Mouse (Mus musculus) T-helper 2 cell (primary cell): ENCODE measurements at regions not wholly inside any gene's neighbourhood (a gene's known extent, or its start where the extent isn't known, plus 50 kb on each side); places are given as distances from the start of the nearest gene placed in this dataset.

ENCODE experiments used
- in situ Hi-C: fragments of 300-600 bp; cut with MboI, MseI; formaldehyde crosslinking; loops from one replicate; pipeline ENCODE4 v1.15.1; 2025; ENCODE audit warnings: high pct_unique_total_duplicates

DNA sequence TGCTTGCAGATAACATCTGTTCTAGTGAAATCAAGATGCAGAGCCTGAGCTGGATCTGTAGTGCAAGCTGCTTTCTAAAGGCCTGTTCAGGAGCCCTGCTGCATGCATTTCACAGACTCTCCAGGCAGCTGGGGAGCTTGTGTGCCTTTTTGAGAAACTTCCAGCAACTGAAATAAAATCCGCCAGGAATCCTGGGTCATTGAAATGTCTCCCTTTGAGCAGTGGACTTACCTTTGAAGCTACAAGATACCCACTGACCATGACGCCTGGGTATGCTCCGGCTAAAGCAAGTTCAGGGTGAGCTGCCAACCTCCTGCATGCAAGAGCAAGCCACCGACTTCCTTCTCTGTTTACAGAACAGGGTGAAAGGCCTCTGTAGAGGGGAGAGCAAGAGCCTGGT is 278.7 kb downstream of the Cenpw start:
- in situ Hi-C loops = no loop called here

DNA sequence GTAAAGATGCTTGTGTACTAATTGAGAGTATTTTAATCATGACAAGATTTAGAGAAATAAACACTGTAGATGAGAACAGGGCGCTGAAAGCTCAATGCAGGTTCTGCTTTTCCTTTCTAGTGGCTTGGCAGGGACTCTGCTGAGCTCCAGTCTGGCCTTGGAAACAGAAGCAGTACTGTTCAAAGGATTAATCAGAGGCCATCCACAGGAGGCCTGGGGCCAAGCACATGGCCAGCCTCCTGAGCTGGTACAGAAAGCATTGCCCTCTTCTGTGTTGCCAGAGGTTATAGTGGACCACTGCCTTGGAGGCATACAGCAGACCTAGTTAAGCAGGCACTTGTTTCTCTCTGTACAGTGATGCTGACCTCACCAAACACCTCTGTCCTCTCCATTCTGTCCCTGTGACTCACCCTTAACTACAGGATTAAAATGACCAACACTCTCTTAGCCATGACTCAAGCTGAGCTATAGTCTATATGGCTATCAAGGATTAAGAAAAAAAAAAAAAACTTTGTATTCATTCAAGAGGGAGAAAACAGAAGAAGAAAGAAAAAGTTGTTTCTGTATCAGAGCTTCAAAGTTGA is 302.5 kb downstream of the Cenpw start:
- in situ Hi-C loops = no loop called here

DNA sequence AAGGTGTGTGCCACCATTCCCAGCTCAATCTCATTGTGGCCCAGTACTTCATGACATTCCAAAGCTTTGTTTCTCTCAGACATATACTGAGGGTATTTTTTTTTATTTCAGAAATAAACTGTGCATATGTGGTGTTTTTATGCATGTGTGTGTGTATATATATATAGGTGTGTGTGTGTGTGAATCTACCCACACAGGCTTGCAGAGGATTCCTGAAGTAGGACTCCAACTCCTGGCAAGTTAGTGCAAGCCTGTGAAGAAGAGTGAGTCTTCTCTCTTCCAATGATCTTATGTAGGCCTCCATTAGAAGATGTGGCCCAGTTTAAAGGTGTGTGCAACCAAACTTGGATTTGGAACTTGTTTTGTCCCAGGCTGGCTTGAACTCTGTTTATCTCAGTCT is 328.9 kb upstream of the Rspo3 start:
- in situ Hi-C loops = no loop called here

DNA sequence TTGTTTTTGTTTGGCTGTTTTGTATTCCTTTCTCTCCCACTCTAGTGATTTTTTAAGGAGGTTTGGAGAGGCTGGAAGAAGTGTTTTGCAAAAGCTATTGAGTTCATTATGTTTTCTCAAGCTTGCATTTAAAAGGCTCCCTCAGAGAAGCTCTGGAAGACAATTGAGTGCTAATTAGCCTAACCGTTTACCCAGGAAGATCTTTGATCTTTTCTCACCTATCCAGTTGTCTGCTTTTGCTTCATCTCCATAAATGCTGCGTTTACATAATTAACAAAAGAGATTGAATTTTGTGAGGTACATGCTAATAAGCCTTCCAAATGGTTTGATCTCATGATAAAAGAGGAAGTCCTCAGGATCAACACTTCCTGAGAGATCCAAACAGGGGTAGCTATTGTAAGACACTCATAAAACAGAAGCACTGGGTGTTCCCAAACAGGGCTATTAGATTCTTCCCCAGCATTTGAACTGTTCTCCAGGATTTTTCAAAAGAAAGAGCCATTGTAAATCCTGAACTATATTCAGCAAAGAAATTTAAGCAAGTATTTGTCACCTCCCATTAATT is 320.2 kb upstream of the Rspo3 start:
- in situ Hi-C loops = no loop called here

DNA sequence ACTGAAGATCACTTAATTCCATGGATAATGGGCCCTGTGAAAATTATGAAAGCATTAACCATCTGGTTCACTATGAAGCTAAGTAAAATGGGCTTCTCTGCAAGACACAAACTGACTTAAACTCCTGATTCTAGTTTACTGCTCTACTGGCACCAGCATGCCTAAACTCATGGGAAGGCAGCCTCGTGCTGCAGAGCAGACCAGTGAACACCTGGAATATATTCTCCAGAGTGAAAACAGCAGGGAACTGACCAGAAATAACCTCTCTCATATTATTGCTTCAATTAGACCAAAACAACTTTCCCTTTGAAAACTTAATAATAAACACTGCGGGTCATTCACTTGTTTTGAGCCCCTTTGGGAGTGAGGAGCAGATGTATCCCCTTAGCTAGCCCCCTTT is 316.8 kb upstream of the Rspo3 start:
- in situ Hi-C loops = no loop called here

GRCm38 (mm10) chr10:29824939-29825658 is 289.4 kb upstream of the Rspo3 start:
- in situ Hi-C loops = no loop called here

DNA sequence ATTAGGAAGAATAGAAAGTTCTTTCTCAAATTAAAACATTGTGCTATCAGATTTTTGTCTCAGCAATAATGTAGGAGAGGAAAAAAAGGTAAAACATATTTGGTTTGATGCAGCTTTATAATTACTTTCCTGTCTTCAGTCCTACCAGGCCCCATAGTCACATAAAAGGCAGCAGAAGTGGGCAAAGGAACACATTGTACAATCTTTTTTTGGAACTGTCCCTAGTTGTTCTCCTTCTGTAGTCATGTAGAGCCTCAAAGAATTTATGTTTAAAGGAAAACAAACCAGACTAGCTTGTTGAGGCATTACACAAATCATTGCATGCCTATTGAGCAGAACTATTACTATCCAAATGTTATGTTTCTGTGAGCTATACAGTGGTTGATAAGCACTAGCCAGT is 288.7 kb upstream of the Rspo3 start:
- in situ Hi-C loops = no loop called here

DNA sequence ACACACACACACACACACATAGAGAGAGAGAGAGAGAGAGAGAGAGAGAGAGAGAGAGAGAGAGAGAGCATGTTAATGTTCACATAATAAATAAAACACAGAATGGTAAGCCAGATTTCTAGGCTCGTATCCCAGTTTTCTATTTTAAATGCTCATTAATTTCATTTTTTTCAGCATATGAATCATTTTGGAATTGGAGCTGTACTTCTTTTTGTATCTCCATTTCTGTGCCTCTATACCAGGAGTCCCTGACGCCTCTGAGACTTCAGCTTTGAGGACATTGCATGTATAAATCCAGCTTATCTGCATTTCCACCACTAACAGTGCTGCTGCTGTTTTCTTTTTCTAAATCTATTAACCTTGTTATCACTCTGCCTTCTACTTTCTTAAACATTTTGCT is 287.5 kb upstream of the Rspo3 start:
- in situ Hi-C loops = no loop called here

DNA sequence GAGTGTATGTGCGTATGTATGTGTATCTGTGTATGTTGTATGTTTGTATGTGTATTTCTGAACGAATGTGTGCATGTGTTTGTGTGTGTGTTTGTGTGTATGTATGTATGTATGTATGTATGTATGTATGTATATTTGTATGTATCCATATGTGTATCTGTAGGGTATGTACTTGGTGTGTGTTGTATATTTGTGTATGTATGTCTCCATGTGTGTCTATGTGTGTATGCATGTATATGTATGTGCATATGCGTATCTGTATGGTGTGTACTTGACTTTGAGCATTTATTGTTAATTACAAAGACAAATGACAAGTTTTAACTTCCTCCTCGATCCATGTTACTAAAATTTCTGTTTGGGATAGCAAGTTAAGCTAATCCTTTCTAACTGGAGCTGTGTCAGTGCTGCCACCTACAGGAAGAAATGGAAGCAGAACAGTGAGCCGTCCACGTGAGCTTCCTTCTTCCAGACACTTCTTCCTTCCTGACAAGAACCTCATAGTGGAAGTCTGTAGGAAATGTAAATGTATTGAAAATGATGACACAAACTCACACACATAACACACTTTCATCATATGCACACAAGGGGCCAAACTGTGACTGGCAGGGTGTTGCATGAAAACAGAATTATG is 268.4 kb upstream of the Rspo3 start:
- in situ Hi-C loops = no loop called here

GRCm38 (mm10) chr10:29802637-29803036 is 267.0 kb upstream of the Rspo3 start:
- in situ Hi-C loops = no loop called here

GRCm38 (mm10) chr10:29794663-29795062 is 259.0 kb upstream of the Rspo3 start:
- in situ Hi-C loops = loop anchor here (5.0 kb wide), 1 partner anchor 38 kb away; no protein-coding TSS in a partner anchor

- in situ Hi-C loops = no loop called here
These were observed 250.6 kb upstream of the Rspo3 start for GRCm38 (mm10) chr10:29786220-29786810.

DNA sequence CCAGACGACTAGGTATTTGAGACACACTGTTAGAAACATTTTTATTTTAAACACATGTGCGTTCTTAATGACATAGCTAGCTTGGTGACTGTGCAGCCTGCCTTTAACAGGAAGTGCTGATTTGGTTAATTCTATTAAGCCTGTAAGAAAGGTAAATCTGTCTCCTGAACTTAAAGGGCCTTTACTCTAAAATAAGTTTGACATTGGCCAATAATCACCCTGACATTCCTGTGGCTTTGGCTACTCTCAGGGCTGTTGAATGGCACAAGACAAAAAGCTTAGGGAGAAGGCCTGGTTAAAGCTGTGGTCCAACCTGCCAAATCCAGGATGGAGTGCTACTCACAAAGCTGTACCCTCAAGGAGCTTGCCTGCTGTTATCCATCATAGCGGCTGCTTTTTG is 201.0 kb upstream of the Rspo3 start:
- in situ Hi-C loops = no loop called here

DNA sequence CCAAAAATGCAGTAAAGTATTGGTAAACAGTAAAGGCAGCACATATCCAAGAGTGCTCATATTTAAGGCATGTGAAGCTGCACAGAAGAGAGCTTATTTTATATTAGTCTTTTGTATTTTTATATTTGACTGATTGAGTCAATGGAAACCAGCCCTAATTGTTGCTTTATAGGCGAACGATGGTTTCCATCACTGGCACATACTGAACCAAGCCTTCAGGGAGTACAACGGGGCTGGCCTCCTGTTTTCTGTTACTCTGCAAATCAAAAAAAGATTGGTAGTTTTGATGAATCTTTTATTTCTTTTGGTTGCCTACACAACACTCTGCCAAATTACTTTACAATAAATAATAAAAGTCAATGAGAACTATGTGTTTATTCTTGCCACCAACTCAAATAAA is 189.7 kb upstream of the Rspo3 start:
- in situ Hi-C loops = no loop called here

DNA sequence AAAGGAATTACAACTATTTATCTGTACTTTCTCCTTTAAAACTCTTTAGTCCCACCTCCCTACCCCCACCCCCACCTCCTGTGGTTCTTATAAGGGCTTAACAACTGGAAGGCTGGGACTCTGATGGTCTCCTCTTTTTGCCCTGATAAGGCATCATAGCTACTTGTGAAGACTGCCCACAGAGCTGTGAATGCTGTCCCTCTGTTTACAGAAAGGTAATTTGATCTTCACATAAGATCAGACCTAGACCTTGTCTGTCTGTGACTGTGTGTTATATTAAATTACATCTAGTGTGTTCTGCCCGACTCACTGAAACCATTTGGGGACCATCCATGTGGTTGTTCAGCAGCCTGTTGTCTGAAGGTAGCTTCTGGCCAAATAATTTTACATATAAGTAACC is 175.3 kb upstream of the Rspo3 start:
- in situ Hi-C loops = no loop called here

GRCm38 (mm10) chr10:29708653-29709052 is 173.0 kb upstream of the Rspo3 start:
- in situ Hi-C loops = no loop called here

- in situ Hi-C loops = no loop called here
These were observed 157.6 kb upstream of the Rspo3 start for GRCm38 (mm10) chr10:29693009-29693935.

DNA sequence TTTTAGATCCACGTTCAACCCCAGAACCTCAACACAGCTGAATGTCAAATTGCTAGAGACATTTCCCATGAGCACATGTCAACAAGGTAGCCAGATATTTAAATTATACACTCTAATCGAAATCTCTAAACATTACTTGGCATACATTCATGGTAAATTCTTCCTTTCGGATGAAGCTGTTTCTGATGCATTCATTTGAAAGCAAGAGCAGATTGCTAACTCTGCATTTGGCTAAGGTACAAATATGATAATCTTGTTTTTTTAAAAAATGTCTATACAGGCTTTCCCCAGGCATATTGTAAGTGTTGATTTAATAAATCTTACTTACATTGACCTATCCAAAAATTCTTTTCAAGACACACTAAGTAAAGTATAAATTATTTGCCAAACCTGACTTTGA is 153.9 kb upstream of the Rspo3 start:
- in situ Hi-C loops = no loop called here

DNA sequence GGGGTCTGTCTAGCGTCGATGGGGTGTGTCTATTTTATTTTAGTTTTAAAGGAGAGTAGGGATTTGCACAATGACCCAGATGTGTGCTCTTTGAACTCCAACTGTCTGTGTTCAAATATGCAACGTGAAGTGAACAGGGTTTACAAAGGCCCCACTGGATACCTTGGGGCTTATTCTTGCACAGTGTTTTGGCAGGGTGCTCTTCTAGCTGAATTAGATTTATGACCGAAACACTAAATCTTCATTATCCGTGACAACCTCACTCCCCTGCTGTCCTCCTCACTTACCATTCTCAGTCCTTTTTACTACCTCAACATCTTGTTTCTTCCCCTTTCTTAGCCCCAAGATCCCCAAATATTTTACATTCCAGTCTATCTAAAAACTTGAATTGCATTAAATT is 151.3 kb upstream of the Rspo3 start:
- in situ Hi-C loops = no loop called here

- in situ Hi-C loops = no loop called here
These were observed 138.7 kb upstream of the Rspo3 start for GRCm38 (mm10) chr10:29674377-29674776.

GRCm38 (mm10) chr10:29661752-29662151 is 126.1 kb upstream of the Rspo3 start:
- in situ Hi-C loops = no loop called here
